Mouse (Mus musculus): Measurements from ENCODE around the gene Bfar. TPM values are rescaled to one million over a fixed set of nuclear protein-coding genes. Genes with fewer than 3 reads are reported as not detected.
"Not testable (repeated sequence)": the region's sequence is repeated elsewhere in the genome, so short reads cannot be mapped to it uniquely, and the experiment has no call there.

The Bfar gene
- polyA plus RNA-seq, 2 experiments = 10.3 to 11.0 TPM

DNA sequence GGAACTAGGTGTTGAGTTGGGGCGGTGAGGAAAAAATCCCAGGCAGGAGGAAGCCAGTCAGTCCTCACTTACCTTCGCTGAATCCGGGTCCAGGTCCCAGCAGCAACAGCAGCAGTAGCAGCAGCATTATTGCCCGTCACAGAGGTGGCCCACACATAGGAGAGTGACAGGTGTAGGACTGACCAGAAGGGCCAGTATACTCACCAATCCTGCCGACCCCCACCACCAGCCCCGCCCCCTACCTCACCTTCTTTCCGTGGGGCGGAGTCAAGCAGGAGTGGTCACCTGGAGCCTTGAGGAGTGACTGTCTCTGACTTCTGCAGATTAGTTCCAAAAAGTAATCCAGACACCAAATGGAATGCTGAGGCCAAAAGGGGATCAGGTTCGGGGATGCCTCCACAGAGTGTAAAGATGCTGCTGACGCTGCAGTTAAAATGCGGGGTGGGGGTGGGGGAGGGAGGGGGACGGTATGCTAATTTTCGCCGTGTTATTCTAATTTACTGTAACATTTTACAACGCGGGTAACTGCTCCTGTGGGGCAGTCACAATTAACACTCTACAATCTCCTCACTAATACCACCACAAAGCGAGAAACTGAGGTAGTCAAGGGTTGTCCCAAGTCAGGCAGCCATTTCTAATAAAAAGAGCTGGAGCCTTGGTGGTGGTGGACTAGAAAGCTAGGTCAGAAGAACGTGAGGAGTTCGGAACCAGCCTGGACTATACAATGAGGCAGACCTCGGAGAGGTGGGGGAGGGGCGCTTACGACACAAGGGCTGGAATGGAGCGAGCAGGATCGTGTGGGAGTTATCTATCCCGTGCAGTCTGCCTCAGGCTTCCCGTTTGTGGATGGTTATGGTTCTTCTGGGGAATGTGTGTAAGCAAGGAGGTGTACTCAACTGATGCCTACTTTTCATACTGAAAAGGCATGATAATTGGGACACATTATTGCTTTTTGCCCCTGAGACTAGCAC is 58.9 kb downstream of the Bfar start, which contains the start of gene Pla2g10:
Pla2g10 (minus strand) TSS at position 699 of the 971 bp plus-strand sequence.
- no peaks in the 10 kb centered on the region for H3K36me3 ChIP-seq (replicated peaks; ENCODE audit: control insufficient read depth, insufficient read depth, low read depth)
- no peaks in the 10 kb centered on the region for H3K9me3 ChIP-seq (ENCODE audit: control insufficient read depth, low read length)
- ATAC-seq (ENCODE audit: insufficient read depth) (peak; percentile 47; the same call in 1 of the 2 replicates), DNase-seq (ENCODE audit: low read depth in 3 of 3, low spot score in 3 of 3) (no peak)
- 17% methylated on average over 26 of the region's 26 CpGs for WGBS (ENCODE audit: insufficient replicate concordance)
- H3K4me3 ChIP-seq (ENCODE audit: insufficient read depth in 1 of 2, low read depth in 2 of 2, low read length in 2 of 2) = no peak within 1 kb of the TSS
- H3K27ac ChIP-seq = no peak within 1 kb of the TSS
- TF ChIP-seq EP300 (IDR thresholded peaks at IDR 0.05; ENCODE audit: low read depth) = no peak
- TF ChIP-seq CTCF (IDR thresholded peaks at IDR 0.05; ENCODE audit: low read depth) = no peak
- H3K4me2 ChIP-seq (ENCODE audit: low read depth) = peak within 1 kb of the TSS; percentile 25; the same call in 1 of the 2 replicates
- H3K27me3 ChIP-seq (ENCODE audit: control insufficient read depth, insufficient read depth, low read length) = no peaks in the 10 kb centered on the region
- H3K4me1 ChIP-seq (replicated peaks; ENCODE audit: control insufficient read depth in 2 of 2, insufficient read depth in 2 of 2, low read length in 1 of 2) = peaks cover 0 to 4% of the 10 kb centered on the region in 2 experiments; a peak in 2 of 4 replicates
- no peak within 1 kb of the TSS for H3K9ac ChIP-seq (replicated peaks)

DNA sequence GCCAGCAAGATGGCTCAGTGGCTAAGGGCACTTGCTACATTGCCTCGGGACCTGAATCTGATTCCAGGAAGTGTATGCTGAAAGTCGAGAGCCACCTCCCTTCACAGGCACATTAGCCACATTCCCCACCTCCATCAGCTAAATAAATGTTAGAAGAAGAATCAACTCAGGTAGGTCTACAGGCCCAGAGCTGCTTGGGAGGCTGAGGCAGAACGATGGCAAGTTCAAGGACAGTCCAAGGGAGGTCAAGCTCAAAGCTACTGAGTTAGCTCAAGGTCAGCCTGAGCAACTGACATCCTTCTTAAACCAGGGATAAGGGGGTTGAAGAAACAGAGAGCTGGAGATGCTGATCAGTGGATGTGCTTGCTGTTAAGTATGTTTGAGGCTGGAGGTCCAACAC is 61.1 kb downstream of the Bfar start:
- Histone ChIP-seq H3K4me2 (ENCODE audit: low read depth) (no peak overlapping the region), H3K9ac (replicated peaks) (no peak overlapping the region), H3K4me1 (replicated peaks; ENCODE audit: control insufficient read depth in 2 of 2, insufficient read depth in 2 of 2, low read length in 1 of 2) (peaks cover 0 to 4% of the 10 kb centered on the region in 2 experiments; a peak in 2 of 4 replicates), H3K4me3 (ENCODE audit: insufficient read depth in 1 of 2, low read depth in 2 of 2, low read length in 2 of 2) (no peak overlapping the region), H3K36me3 (replicated peaks; ENCODE audit: control insufficient read depth, insufficient read depth, low read depth) (no peaks in the 10 kb centered on the region), H3K27ac (no peak overlapping the region), H3K27me3 (ENCODE audit: control insufficient read depth, insufficient read depth, low read length) (no peaks in the 10 kb centered on the region), H3K9me3 (ENCODE audit: control insufficient read depth, low read length) (no peaks in the 10 kb centered on the region)
- 39% methylated on average over 3 of the region's 3 CpGs for WGBS (ENCODE audit: insufficient replicate concordance)
- TF ChIP-seq CTCF (IDR thresholded peaks at IDR 0.05; ENCODE audit: low read depth) (no peak), EP300 (IDR thresholded peaks at IDR 0.05; ENCODE audit: low read depth) (no peak)
- no peak for ATAC-seq (ENCODE audit: insufficient read depth)
- DNase-seq (ENCODE audit: low read depth in 3 of 3, low spot score in 3 of 3) = no peak

DNA sequence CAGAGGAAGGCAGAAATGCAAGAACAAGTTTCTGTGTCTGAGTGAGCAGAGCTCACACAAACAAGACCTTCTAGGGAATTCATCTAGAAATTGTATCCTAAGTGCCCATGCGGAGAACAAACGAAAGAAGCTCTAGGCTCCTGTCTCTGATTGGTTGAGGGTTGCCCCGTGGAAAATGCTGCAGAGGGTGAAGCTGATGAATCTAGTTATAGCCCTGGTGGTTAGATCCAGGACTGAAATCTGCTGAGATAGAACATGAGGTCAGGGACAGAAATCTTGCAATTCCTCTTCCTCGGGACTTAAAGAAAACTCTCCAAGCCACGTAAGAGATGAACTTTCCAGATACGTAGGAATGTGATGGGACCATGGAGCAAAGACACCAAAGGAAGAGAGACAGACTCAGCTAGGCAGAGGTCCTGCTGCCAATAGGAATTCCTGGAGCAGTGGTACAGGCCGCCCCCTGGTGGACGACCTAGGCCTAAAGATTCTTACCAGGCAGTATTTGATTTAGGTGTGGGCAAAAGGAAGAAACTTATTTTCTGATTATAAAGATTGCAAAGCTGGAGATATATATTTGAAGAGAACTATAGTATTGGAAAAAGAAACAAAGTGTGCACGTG is 62.0 kb downstream of the Bfar start:
- Histone ChIP-seq H3K9ac (replicated peaks) (no peak overlapping the region), H3K36me3 (replicated peaks; ENCODE audit: control insufficient read depth, insufficient read depth, low read depth) (no peaks in the 10 kb centered on the region), H3K4me2 (ENCODE audit: low read depth) (no peak overlapping the region), H3K27me3 (ENCODE audit: control insufficient read depth, insufficient read depth, low read length) (no peaks in the 10 kb centered on the region), H3K4me1 (replicated peaks; ENCODE audit: control insufficient read depth in 2 of 2, insufficient read depth in 2 of 2, low read length in 1 of 2) (peaks cover 0 to 4% of the 10 kb centered on the region in 2 experiments; a peak in 2 of 4 replicates), H3K9me3 (ENCODE audit: control insufficient read depth, low read length) (no peaks in the 10 kb centered on the region), H3K4me3 (ENCODE audit: insufficient read depth in 1 of 2, low read depth in 2 of 2, low read length in 2 of 2) (no peak overlapping the region), H3K27ac (no peak overlapping the region)
- no peak for ATAC-seq (ENCODE audit: insufficient read depth)
- WGBS (ENCODE audit: insufficient replicate concordance) = 12% methylated on average over 9 of the region's 9 CpGs
- TF ChIP-seq EP300 (IDR thresholded peaks at IDR 0.05; ENCODE audit: low read depth) (no peak), CTCF (IDR thresholded peaks at IDR 0.05; ENCODE audit: low read depth) (peak; percentile 86)
- DNase-seq (ENCODE audit: low read depth in 3 of 3, low spot score in 3 of 3) = peak in 2 of 3 experiments; percentile 13 to 41

DNA sequence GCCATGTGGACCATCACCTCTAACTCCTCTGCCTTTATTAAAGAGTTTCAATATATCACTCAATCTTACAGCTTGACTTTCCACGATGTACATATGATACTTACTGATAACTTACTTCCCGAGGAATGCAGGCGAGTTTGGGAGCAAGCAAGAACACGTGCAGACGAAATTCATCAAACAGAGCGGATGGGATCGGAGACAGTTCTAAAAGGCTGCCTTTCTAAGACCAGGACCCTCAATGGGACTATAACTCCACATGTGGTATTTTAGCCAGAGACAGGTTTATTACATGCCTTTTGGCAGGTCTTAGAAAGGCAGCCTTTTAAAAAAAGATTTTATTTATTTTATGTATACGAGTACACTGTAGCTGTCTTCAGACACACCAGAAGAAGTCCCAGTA is 64.3 kb downstream of the Bfar start:
- Histone ChIP-seq H3K4me3 (ENCODE audit: insufficient read depth in 1 of 2, low read depth in 2 of 2, low read length in 2 of 2) (no peak overlapping the region), H3K4me2 (ENCODE audit: low read depth) (no peak overlapping the region), H3K9me3 (ENCODE audit: control insufficient read depth, low read length) (no peaks in the 10 kb centered on the region), H3K9ac (replicated peaks) (no peak overlapping the region), H3K27ac (no peak overlapping the region), H3K36me3 (replicated peaks; ENCODE audit: control insufficient read depth, insufficient read depth, low read depth) (no peaks in the 10 kb centered on the region), H3K4me1 (replicated peaks; ENCODE audit: control insufficient read depth in 2 of 2, insufficient read depth in 2 of 2, low read length in 1 of 2) (0 out of 4 replicates have a peak, but pooled peaks cover 0 to under 1% of the 10 kb centered on the region in 2 experiments), H3K27me3 (ENCODE audit: control insufficient read depth, insufficient read depth, low read length) (no peaks in the 10 kb centered on the region)
- no peak for ATAC-seq (ENCODE audit: insufficient read depth)
- TF ChIP-seq CTCF (IDR thresholded peaks at IDR 0.05; ENCODE audit: low read depth) (no peak), EP300 (IDR thresholded peaks at IDR 0.05; ENCODE audit: low read depth) (no peak)
- no peak for DNase-seq (ENCODE audit: low read depth in 3 of 3, low spot score in 3 of 3)
- 74% methylated on average over 8 of the region's 8 CpGs for WGBS (ENCODE audit: insufficient replicate concordance)

DNA sequence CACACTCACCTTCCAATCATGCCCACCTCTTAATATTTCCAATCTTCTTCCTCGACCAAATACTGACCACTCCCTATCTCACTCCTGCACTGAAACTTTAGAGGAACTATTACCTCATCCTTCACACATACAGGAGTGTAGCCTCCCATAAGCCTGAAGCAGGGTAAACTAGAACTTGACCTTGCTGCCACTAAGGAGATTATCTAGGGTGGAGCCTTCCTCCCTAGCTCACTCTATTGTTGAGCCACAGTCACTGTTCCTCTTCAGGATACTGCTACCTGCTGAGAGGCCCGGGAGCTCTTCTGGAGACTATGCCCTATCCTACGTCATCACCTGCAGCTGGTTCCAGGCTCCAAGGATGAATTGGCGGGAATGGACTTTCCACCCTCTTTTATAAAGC is 67.4 kb downstream of the Bfar start:
- DNase-seq (ENCODE audit: low read depth in 3 of 3, low spot score in 3 of 3) = not testable (repeated sequence)

More for the DNA sequence above, 67.4 kb downstream of the Bfar start:
- not testable (repeated sequence) for H3K4me1 ChIP-seq (replicated peaks; ENCODE audit: control insufficient read depth in 2 of 2, insufficient read depth in 2 of 2, low read length in 1 of 2); H3K9ac ChIP-seq (replicated peaks); H3K4me2 ChIP-seq (ENCODE audit: low read depth); H3K27me3 ChIP-seq (ENCODE audit: control insufficient read depth, insufficient read depth, low read length); H3K4me3 ChIP-seq (ENCODE audit: insufficient read depth in 1 of 2, low read depth in 2 of 2, low read length in 2 of 2); H3K9me3 ChIP-seq (ENCODE audit: control insufficient read depth, low read length); H3K36me3 ChIP-seq (replicated peaks; ENCODE audit: control insufficient read depth, insufficient read depth, low read depth); H3K27ac ChIP-seq; ATAC-seq (ENCODE audit: insufficient read depth)
- WGBS (ENCODE audit: insufficient replicate concordance) = 44% methylated on average over 4 of the region's 4 CpGs
